Mouse (Mus musculus) spleen, adult 2 months (tissue): ENCODE results near the gene Srpk1.

ENCODE experiments used
- CTCF ChIP-seq: fragments of 200-500 bp; IDR thresholded peaks from 2 replicates; pipeline ENCODE4 v1.5.1; 2011; ENCODE audit warnings: mild to moderate bottlenecking, inconsistent platforms; ENCODE audit not compliant: insufficient read depth, insufficient read length, insufficient replicate concordance; ENCODE audit errors: extremely low read depth
- POLR2A ChIP-seq: fragments of 200-500 bp; IDR thresholded peaks from 2 replicates; pipeline ENCODE4 v1.6.1; 2011; ENCODE audit warnings: low read depth, low read length, inconsistent platforms

GRCm38 (mm10) chr17:28601557-28602250, 20.8 kb downstream of the Srpk1 start:
- TF ChIP-seq CTCF (no peak), POLR2A (no peak)
